Mouse (Mus musculus): ENCODE measurements at regions not wholly inside any gene's neighbourhood (a gene's known extent, or its start where the extent isn't known, plus 50 kb on each side); places are given as distances from the start of the nearest gene placed in this dataset.

DNA sequence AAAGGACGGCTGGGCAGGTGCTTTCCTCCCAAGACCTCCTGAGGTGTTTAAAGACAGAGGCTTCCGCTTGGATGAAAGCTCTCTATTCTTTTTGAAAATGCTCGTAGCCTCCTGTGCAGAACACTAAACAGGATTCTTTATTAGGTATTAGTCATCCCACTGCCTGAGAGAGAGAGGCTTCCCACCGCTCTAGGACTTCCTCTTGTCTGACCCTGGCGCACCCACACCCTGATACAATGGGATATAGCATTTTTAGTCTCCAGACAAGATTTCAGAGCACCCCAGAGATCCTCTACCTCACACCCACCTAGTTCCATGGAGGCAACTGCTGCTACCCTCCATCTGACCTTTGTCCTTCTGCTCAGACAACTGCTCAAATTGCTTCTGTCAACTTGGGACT lies 144.0 kb upstream of the Unc93a2 start:
- no peak for TF ChIP-seq GATA1 (IDR thresholded peaks at IDR 0.05; ENCODE audit: borderline replicate concordance, low read length)
- no peak for TF ChIP-seq FLI1 (IDR thresholded peaks at IDR 0.05; ENCODE audit: low read length)
